Mouse (Mus musculus) erythroblast, embryonic 14.5 days (primary cell): Measurements from ENCODE around the gene Fbxo17.

ENCODE experiments used
- GATA1 ChIP-seq: IDR thresholded peaks from 2 replicates; pipeline ENCODE4 v1.6.1; 2012; ENCODE audit warnings: low read length, inconsistent platforms, mixed read lengths
- TAL1 ChIP-seq: IDR thresholded peaks from 3 replicates; pipeline ENCODE4 v1.6.1; 2012; ENCODE audit warnings: low read length, inconsistent platforms, mixed read lengths

DNA sequence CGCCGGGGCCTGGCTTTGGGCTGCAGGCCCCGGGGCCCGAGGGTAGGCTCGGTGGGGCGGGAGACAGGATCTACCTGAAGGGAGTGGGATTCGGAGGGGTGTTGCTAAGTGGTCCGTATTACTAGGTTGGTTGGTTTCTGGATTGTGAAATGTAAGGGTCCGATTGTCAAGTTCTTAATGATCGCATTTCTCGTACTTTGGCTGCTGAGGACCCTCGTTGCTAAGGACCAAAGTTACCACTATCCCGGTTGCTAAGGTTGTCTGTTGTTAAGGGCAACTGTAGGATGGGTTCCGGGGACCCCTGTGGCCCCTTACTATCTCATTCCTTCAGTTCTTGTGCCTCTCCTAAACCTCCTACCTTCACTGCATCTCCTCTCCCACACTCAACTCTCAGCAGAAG lies 50.3 kb downstream of the Fbxo17 start:
- TF ChIP-seq TAL1 = no peak
- TF ChIP-seq GATA1 = no peak
